Mouse (Mus musculus) neural tube, embryonic 13.5 days (tissue): Measurements from ENCODE around the gene Fstl4. TPM values are rescaled to one million over a fixed set of nuclear protein-coding genes. Genes with fewer than 3 reads are reported as not detected.
A peak's percentile ranks its signal among the peaks of the same experiment; 100 is the strongest.

Experiments
- ATAC-seq: fragments of 200-750 bp; cut with Nextera tagmentation; 2 replicates; pipeline ENCODE4 v1.8.0; 2017; ENCODE audit warnings: low read depth, mild to moderate bottlenecking, moderate TSS enrichment, moderate library complexity
- H3K27ac ChIP-seq: fragments of 300-500 bp; sonication (generic); replicated peaks from 2 replicates; pipeline ENCODE4 v1.5.1; 2015; ENCODE audit warnings: moderate library complexity, mild to moderate bottlenecking, inconsistent platforms
- H3K27me3 ChIP-seq: fragments of 300-500 bp; sonication (generic); 2 replicates; pipeline ENCODE4 v1.6.1; 2015; ENCODE audit warnings: mild to moderate bottlenecking, inconsistent platforms
- H3K36me3 ChIP-seq: fragments of 300-500 bp; sonication (generic); 2 replicates; pipeline ENCODE4 v1.6.1; 2015; ENCODE audit warnings: mild to moderate bottlenecking, inconsistent platforms
- H3K4me1 ChIP-seq: fragments of 300-500 bp; sonication (generic); replicated peaks from 2 replicates; pipeline ENCODE4 v1.6.1; 2015; ENCODE audit warnings: inconsistent platforms
- H3K4me2 ChIP-seq: fragments of 300-500 bp; sonication (generic); 2 replicates; pipeline ENCODE4 v1.6.1; 2015; ENCODE audit warnings: inconsistent platforms, mild to moderate bottlenecking, moderate library complexity
- H3K4me3 ChIP-seq: fragments of 300-500 bp; sonication (generic); 2 replicates; pipeline ENCODE4 v1.5.1; 2015; ENCODE audit warnings: mild to moderate bottlenecking, inconsistent platforms
- H3K9ac ChIP-seq: fragments of 300-500 bp; sonication (generic); 2 replicates; pipeline ENCODE4 v1.6.1; 2015; ENCODE audit warnings: moderate library complexity, mild to moderate bottlenecking, inconsistent platforms
- H3K9me3 ChIP-seq: fragments of 300-500 bp; sonication (generic); 2 replicates; pipeline ENCODE4 v1.6.1; 2016; ENCODE audit warnings: inconsistent platforms
- WGBS: fragments of 180-500 bp; shearing (Covaris S2); methylation state at CpG from one replicate; pipeline ENCODE4 v1.1.7; 2015; 5-methylcytosine and 5-hydroxymethylcytosine counted together
- polyA plus RNA-seq: library from polyadenylated mRNA; unstranded; fragments of >200 nt; fragmentation: Nextera tagmentation; extraction: Ambion mirVana; gene quantifications from 2 replicates; pipeline ENCODE4 v1.2.1, GENCODE M21; 2015

Fstl4 gene
- polyA plus RNA-seq, 1 experiment from 2014 or later, result 11.6 TPM

DNA sequence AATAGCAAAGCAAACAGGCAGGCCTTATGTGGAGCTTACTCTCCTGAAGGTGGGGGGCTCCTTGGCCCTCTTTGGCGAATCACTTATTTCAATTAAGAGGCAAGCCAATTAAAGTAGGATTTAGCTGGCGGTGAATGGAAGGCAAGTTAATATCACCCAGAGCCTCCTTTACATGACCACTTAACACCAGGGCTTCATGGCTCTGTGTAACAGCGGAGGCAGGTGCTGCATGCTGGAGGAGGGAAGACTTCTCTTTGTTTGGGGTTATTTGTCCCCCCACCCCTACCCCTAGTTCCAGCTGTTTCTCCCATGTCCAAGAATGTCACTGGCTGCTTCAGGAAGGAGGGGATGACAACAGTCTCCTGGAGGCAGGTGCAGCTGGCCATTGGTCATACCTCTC, 10.9 kb downstream of the Fstl4 start:
- no peak overlapping the region for H3K4me3 ChIP-seq
- no peak for ATAC-seq
- no peak overlapping the region for H3K9ac ChIP-seq
- 73% methylated on average over 3 of the region's 3 CpGs for WGBS
- H3K4me1 ChIP-seq, result 0 out of 2 replicates have a peak, but pooled peaks cover 8% of the 10 kb centered on the region
- no peak overlapping the region for H3K4me2 ChIP-seq
- H3K27me3 ChIP-seq, result no peaks in the 10 kb centered on the region
- no peaks in the 10 kb centered on the region for H3K36me3 ChIP-seq
- H3K9me3 ChIP-seq, result no peaks in the 10 kb centered on the region
- H3K27ac ChIP-seq, result no peak overlapping the region

DNA sequence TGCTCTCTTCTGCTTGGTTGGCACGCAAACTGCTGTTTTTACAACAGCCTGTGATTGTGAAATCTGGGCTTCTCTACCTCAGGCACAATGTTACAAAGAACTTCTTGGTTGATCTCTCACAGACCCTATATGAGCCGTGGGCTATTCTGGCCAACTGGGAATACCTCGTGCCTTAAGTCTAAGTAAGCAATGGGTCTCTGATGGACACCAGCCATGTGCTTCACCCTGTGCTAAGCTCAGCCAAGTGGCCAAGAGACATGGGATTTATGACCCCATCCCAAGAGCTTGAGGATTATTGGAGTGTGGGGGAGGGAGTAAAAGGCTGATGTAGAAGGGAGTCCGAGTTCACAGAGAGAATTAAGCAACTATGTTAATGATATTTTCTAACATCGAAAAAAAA, 18.0 kb downstream of the Fstl4 start:
- WGBS, result 84% methylated on average over 5 of the region's 5 CpGs
- no peaks in the 10 kb centered on the region for H3K9me3 ChIP-seq

DNA sequence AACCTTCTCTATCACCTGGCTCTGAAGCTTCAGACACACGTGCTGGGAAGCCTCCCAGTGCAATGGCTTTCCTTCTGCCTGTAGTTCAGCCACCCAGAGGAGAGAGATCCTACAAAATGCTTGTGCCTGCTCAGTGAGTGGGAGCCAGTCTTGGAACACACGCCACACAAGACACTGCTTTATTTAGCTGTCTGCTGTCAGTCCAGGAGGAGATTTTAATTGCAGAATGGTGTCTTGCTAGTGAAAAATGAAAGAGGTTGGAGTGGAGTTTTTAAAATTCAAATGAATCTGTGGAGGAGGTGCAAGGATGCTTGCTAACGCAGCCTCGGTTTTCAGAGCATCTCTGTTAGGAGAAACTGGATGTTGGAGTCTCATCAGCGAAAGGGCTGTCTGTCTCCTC, 29.9 kb downstream of the Fstl4 start:
- Histone ChIP-seq H3K27me3 (no peaks in the 10 kb centered on the region), H3K4me3 (no peak overlapping the region), H3K4me2 (no peak overlapping the region), H3K4me1 (no peaks in the 10 kb centered on the region), H3K9me3 (no peaks in the 10 kb centered on the region), H3K36me3 (no peaks in the 10 kb centered on the region), H3K27ac (no peak overlapping the region), H3K9ac (no peak overlapping the region)
- WGBS, result 83% methylated on average over 5 of the region's 5 CpGs
- ATAC-seq, result no peak

More for the DNA sequence above, 18.0 kb downstream of the Fstl4 start:
- H3K4me3 ChIP-seq, result no peak overlapping the region
- H3K4me1 ChIP-seq, result peaks cover 6% of the 10 kb centered on the region; the same call in 1 of the 2 replicates
- no peak overlapping the region for H3K4me2 ChIP-seq
- no peaks in the 10 kb centered on the region for H3K36me3 ChIP-seq
- no peak for ATAC-seq
- no peak overlapping the region for H3K9ac ChIP-seq
- H3K27ac ChIP-seq, result no peak overlapping the region
- no peaks in the 10 kb centered on the region for H3K27me3 ChIP-seq

DNA sequence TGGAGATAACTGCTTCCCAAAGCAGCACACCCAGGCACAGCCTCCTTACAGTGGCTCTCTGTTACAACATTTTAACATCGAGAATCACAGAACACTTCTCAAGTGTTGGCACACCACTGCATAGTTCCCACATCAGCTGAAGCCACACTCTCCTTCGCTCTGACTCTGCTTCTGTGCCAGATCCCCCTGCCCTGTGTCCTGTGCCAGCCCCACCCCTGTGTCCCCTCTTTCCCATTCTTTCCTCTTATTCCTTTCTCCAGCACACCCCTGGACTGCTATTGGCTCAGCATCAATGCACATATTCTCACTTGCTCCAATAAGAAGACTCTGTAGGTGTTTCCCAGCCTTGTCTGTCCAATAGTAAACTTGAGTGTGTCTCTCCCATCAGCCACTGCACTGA, 45.1 kb downstream of the Fstl4 start:
- no peaks in the 10 kb centered on the region for H3K27me3 ChIP-seq
- 89% methylated on average over 2 of the region's 2 CpGs for WGBS
- no peak overlapping the region for H3K4me3 ChIP-seq

DNA sequence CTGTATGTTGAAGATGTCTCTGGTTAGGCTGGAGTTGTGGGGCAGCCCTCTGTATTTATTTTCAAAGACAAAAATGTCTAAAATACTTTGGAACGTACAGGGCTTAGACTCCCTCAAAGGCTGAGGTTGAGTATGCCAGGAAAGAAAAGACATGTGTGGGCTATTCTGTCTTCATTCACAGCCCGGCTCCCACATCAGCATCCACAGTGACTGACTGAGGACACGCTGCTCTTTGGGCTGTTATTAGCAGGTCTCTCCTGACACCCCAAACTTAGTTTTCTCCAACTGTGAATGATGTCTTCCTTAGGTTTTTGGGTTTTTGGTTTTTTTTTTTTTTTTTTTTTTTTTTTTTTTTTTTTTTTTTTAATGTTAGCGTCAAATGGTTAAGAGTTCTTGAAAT, 51.6 kb downstream of the Fstl4 start:
- Histone ChIP-seq H3K4me2 (no peak overlapping the region), H3K27me3 (no peaks in the 10 kb centered on the region), H3K36me3 (no peaks in the 10 kb centered on the region), H3K9ac (no peak overlapping the region), H3K27ac (no peak overlapping the region), H3K4me3 (no peak overlapping the region), H3K4me1 (no peaks in the 10 kb centered on the region), H3K9me3 (no peaks in the 10 kb centered on the region)
- no peak for ATAC-seq
- WGBS, result 94% methylated on average over 4 of the region's 4 CpGs

More for the DNA sequence above, 45.1 kb downstream of the Fstl4 start:
- ATAC-seq, result no peak
- H3K9me3 ChIP-seq, result no peaks in the 10 kb centered on the region; the same call in 1 of the 2 replicates
- no peaks in the 10 kb centered on the region for H3K36me3 ChIP-seq
- H3K4me2 ChIP-seq, result no peak overlapping the region
- no peaks in the 10 kb centered on the region for H3K4me1 ChIP-seq
- no peak overlapping the region for H3K9ac ChIP-seq
- no peak overlapping the region for H3K27ac ChIP-seq

DNA sequence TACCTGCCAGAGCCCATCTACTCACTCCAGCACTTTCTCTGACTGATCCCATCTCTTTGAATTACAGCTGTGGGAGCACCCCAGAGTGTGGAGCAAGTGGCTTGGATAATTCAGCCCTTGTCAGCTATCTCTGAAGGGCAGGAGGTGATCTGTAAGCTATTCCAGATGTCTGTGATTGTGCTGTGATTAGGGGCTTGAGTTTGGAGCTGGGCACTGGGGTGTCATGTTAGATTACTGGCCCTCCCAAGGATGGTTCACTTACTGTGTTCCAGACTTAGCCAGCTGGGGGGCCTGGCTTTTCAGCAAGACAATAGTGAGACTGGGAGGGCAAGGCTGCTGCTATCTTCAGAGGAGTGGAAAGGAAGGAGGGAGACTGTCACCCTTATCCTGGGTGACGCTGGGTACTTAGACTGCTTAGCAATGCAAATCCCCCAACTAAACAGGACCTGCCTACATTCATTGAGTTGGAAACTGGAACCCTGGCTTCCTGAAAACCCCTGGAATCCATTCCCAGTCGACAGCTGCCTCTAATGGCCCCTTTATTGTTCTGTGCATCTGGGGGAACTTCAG, 56.0 kb downstream of the Fstl4 start:
- no peaks in the 10 kb centered on the region for H3K27me3 ChIP-seq
- no peak overlapping the region for H3K27ac ChIP-seq
- no peaks in the 10 kb centered on the region for H3K9me3 ChIP-seq
- 13% methylated on average over 2 of the region's 2 CpGs for WGBS
- H3K4me2 ChIP-seq, result no peak overlapping the region
- no peak overlapping the region for H3K9ac ChIP-seq
- no peak for ATAC-seq
- no peaks in the 10 kb centered on the region for H3K36me3 ChIP-seq
- no peaks in the 10 kb centered on the region for H3K4me1 ChIP-seq
- no peak overlapping the region for H3K4me3 ChIP-seq

DNA sequence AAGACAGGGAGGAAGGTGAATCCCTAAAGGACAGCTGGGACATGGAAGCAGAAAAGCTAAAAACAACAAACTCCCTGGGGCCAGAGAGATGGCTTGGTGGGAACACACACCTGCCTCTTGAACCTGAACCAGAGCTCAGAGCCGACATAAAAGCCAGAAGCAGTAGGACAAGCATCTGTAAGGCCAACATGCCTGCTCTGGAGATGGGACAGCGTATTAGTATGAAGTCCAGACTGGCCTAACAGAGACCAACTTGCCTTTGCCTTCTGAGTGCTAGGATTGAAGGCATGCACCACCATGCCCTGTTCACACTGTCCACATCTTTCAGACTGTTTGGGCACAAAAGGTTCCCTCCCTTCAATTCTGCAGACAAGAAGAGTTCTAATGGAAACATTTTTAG, 62.2 kb downstream of the Fstl4 start:
- Histone ChIP-seq H3K27me3 (no peaks in the 10 kb centered on the region), H3K9me3 (no peaks in the 10 kb centered on the region), H3K36me3 (no peaks in the 10 kb centered on the region), H3K9ac (no peak overlapping the region), H3K4me3 (no peak overlapping the region), H3K4me1 (no peaks in the 10 kb centered on the region), H3K4me2 (no peak overlapping the region), H3K27ac (no peak overlapping the region)
- WGBS, result 72% methylated on average over 2 of the region's 2 CpGs
- no peak for ATAC-seq

DNA sequence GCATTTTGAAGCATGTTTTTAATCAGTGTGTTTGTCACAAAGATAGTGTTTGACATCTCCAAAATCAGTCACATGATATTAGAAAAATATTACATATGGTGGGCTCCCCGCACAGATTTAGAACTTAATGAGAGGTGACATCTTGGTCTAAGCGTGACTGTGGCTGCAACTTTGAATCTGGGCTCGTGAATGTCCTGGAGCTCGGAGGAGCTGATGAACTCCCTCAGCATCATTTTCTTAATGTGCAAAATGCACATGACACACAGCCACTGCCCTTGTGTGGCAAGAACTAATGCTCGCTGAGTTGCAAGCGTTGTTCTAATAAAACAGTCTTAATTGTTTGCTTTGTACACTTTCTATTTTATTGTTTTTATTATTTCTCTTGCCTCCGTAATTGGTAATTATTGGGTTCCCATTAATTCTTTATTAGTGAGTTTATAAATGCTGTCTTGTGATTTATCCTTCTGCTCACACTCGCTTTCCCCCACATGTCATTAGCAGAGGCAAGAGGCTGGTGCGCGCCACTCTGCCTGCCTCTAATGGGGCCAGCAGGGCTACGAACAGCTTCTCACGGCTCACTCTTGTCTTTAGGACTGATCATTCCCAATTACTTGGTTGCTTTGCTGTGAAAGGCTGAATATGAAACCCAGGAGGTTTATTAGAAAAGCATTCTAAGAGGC, 67.3 kb downstream of the Fstl4 start:
- no peak overlapping the region for H3K4me2 ChIP-seq
- no peaks in the 10 kb centered on the region; the same call in 1 of the 2 replicates for H3K4me1 ChIP-seq
- H3K27ac ChIP-seq, result no peak overlapping the region
- H3K36me3 ChIP-seq, result no peaks in the 10 kb centered on the region
- WGBS, result 54% methylated on average over 12 of the region's 12 CpGs
- no peaks in the 10 kb centered on the region for H3K27me3 ChIP-seq
- ATAC-seq, result peak; percentile 59; the same call in 1 of the 2 replicates
- no peak overlapping the region for H3K4me3 ChIP-seq
- no peak overlapping the region for H3K9ac ChIP-seq
- H3K9me3 ChIP-seq, result no peaks in the 10 kb centered on the region

DNA sequence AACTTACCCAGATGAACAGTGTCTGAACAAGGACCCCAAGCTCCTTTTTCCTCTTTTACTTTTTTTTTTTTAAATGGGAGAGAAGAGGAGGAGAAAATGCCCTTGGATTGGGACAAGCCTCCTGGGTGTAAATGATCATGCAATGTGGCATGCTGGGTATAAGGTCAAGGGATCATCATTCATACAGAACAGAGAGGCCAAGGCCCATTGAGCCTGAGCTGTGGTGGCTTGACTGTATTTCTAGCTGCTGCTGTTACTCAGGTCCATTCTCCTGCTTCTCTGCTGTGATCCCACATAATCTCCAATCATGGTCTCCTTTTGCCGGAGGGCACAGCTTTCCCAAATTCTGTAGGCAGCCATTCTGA, 67.9 kb downstream of the Fstl4 start:
- ATAC-seq, result no peak
- no peak overlapping the region for H3K4me2 ChIP-seq
- no peaks in the 10 kb centered on the region for H3K27me3 ChIP-seq
- H3K36me3 ChIP-seq, result no peaks in the 10 kb centered on the region
- H3K4me3 ChIP-seq, result no peak overlapping the region
- no peaks in the 10 kb centered on the region; the same call in 1 of the 2 replicates for H3K4me1 ChIP-seq
- no peak overlapping the region for H3K27ac ChIP-seq
- WGBS, result 89% methylated on average over 1 of the region's 1 CpGs
- H3K9ac ChIP-seq, result no peak overlapping the region
- no peaks in the 10 kb centered on the region for H3K9me3 ChIP-seq

DNA sequence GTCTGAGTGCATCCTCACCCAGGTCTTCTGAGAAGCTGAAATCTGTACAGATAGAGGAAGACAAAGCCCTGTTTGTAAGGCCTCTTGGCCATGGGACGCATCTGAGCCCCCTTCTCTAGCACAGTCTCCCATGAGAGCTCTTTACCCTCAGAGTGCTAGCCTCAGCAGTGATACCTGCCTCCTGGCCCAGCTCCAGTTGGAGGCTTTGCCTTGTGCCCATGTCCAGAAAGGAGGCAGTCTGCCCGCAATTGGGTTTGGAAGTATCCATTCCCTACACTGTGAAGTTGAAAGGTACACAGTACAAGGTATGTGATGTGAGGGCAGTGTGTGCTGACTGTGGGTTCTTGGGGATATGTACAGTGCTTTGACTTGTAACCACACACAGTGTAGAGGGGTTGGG, 84.3 kb downstream of the Fstl4 start:
- WGBS, result 87% methylated on average over 2 of the region's 2 CpGs
- Histone ChIP-seq H3K9me3 (no peaks in the 10 kb centered on the region), H3K27me3 (no peaks in the 10 kb centered on the region; the same call in 1 of the 2 replicates), H3K9ac (no peak overlapping the region), H3K27ac (no peak overlapping the region), H3K4me2 (no peak overlapping the region), H3K36me3 (no peaks in the 10 kb centered on the region), H3K4me3 (no peak overlapping the region), H3K4me1 (no peaks in the 10 kb centered on the region)
- ATAC-seq, result no peak

DNA sequence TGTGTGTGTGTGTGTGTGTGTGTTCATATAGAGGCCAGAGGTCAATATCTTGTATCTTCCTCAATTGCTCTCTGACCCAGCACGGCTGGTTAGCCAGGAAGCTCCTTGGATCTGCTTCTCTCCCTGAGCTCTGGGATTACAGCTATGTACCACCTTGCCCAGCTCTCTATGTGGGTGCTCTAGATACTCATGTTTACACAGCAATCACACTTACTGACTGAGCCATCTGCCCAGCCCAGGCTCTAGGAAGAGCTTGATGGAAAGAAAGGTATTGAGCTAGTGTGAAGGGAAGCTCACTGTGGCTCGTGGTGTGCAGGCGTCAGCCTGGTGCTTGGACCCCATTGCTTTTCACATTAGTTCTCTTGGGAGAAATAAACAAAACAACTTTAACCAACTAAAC, 85.6 kb downstream of the Fstl4 start:
- 79% methylated on average over 3 of the region's 3 CpGs for WGBS
- H3K36me3 ChIP-seq, result no peaks in the 10 kb centered on the region

DNA sequence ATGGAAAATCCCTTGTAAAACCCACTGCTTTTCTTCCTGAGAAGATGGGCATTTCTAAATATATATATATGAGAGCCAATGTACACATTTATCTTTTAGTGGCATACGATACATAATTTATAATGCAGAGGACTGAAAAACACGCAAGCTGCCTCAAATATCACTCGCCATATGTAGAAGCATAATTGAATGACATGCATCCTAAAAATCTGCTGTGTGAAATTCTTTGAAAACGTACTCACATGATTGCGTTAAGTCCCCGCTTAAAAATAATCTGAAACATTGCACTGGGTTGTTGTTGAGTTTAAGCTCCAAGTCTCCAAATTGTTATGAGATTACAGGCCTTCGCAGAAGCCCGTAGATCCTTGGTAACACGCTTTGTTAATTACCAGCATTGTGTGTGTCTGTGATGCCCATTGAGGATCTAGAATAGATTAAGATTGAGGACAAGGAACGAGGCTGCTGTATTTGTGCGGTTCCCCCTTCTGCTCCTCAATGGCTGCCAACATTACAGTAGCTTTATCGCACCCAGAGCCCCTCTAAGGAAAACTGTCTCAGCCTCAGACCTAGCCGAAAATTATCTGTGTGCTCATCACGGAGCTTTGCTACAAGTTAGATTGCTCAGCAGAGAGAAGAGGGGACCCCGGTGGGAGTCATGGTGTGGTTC, 108.5 kb downstream of the Fstl4 start:
- 91% methylated on average over 15 of the region's 15 CpGs for WGBS

More for the DNA sequence above, 85.6 kb downstream of the Fstl4 start:
- Histone ChIP-seq H3K4me3 (no peak overlapping the region), H3K27ac (no peak overlapping the region), H3K27me3 (no peaks in the 10 kb centered on the region; the same call in 1 of the 2 replicates), H3K9me3 (no peaks in the 10 kb centered on the region), H3K4me1 (no peaks in the 10 kb centered on the region), H3K9ac (no peak overlapping the region), H3K4me2 (no peak overlapping the region)
- no peak for ATAC-seq

More for the DNA sequence above, 108.5 kb downstream of the Fstl4 start:
- no peak overlapping the region for H3K4me2 ChIP-seq
- no peak for ATAC-seq
- H3K9ac ChIP-seq, result no peak overlapping the region
- no peak overlapping the region for H3K4me3 ChIP-seq
- no peaks in the 10 kb centered on the region for H3K36me3 ChIP-seq
- H3K27me3 ChIP-seq, result no peaks in the 10 kb centered on the region
- H3K9me3 ChIP-seq, result peaks cover 10% of the 10 kb centered on the region
- H3K27ac ChIP-seq, result no peak overlapping the region
- H3K4me1 ChIP-seq, result no peaks in the 10 kb centered on the region
